Mouse (Mus musculus) neural tube, embryonic 12.5 days (tissue): ENCODE results near the gene Camk1d. TPM values are rescaled to one million over a fixed set of nuclear protein-coding genes. Genes with fewer than 3 reads are reported as not detected.

Experiments used
- ATAC-seq: fragments of 200-750 bp; cut with Nextera tagmentation; 2 replicates; pipeline ENCODE4 v1.8.0; 2017; ENCODE audit warnings: low read depth, mild to moderate bottlenecking, moderate TSS enrichment, moderate library complexity; ENCODE audit not compliant: low FRiP score
- H3K27ac ChIP-seq: fragments of 300-500 bp; sonication (generic); 2 replicates; pipeline ENCODE4 v1.5.1; 2016
- H3K27me3 ChIP-seq: fragments of 300-500 bp; sonication (generic); replicated peaks from 2 replicates; pipeline ENCODE4 v1.6.1; 2016; ENCODE audit warnings: mild to moderate bottlenecking
- H3K36me3 ChIP-seq: fragments of 300-500 bp; sonication (generic); 2 replicates; pipeline ENCODE4 v1.6.1; 2016; ENCODE audit warnings: mild to moderate bottlenecking
- H3K4me1 ChIP-seq: fragments of 300-500 bp; sonication (generic); 2 replicates; pipeline ENCODE4 v1.6.1; 2016
- H3K4me2 ChIP-seq: fragments of 300-500 bp; sonication (generic); replicated peaks from 2 replicates; pipeline ENCODE4 v1.6.1; 2016; ENCODE audit warnings: mild to moderate bottlenecking
- H3K4me3 ChIP-seq: fragments of 300-500 bp; sonication (generic); 2 replicates; pipeline ENCODE4 v1.5.1; 2016
- H3K9ac ChIP-seq: fragments of 300-500 bp; sonication (generic); 2 replicates; pipeline ENCODE4 v1.6.1; 2016; ENCODE audit warnings: mild to moderate bottlenecking
- H3K9me3 ChIP-seq: fragments of 300-500 bp; sonication (generic); 2 replicates; pipeline ENCODE4 v1.6.1; 2016; ENCODE audit warnings: mild to moderate bottlenecking
- WGBS: fragments of 180-500 bp; shearing (Covaris S2); methylation state at CpG from one replicate; pipeline ENCODE4 v1.1.7; 2016; 5-methylcytosine and 5-hydroxymethylcytosine counted together
- polyA plus RNA-seq: library from polyadenylated mRNA; unstranded; fragments of >200 nt; fragmentation: Nextera tagmentation; extraction: Ambion mirVana; gene quantifications from 2 replicates; pipeline ENCODE4 v1.2.1, GENCODE M21; 2016

Gene Camk1d
- polyA plus RNA-seq, 1 experiment from 2014 or later: 2.4 TPM

DNA sequence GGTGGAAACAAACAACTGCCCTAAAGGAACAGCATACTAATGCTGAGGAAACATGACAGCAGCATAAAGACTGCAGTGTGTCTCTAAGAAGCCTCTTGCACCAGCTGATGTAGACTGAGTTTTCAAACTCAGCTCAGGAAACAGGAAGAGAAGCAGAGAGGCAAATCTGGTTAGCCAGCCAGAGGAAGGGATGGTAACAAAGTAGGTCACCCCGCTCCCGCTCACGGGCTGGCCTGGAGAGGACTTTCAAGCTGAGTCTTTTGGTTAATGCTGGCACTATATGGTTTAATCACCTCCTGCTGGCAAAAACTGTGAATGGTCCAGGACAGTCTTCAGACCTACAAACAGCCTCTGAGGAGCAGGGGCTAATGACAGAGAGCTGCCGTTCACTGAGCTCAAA is 7.7 kb downstream of the Camk1d start:
- no peak for ATAC-seq

DNA sequence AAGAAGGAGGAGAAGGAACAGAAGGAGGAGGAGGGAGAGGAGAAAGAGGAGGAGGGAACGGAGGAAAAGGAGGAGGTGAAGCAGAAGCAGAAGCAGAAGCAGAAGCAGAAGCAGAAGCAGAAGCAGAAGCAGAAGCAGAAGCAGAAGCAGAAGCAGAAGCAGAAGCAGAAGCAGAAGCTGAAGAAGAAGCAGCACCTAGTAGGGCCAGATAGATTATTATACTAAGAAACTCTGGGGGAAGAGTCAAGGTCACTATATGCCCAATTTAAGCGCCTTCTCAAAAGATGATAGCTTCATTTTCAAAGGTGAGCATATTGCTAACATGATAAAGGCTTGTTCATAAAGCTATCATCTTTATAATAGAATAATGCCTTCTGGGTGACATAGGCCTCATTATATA is 11.9 kb downstream of the Camk1d start:
- Histone ChIP-seq H3K27ac (no peak overlapping the region), H3K4me2 (no peak overlapping the region), H3K9ac (no peak overlapping the region), H3K27me3 (no peaks in the 10 kb centered on the region), H3K4me1 (no peaks in the 10 kb centered on the region), H3K4me3 (no peak overlapping the region), H3K36me3 (no peaks in the 10 kb centered on the region), H3K9me3 (no peaks in the 10 kb centered on the region)
- 91% methylated on average over 2 of the region's 2 CpGs for WGBS
- no peak for ATAC-seq

More for the DNA sequence above, 7.7 kb downstream of the Camk1d start:
- Histone ChIP-seq H3K27me3 (0 out of 2 replicates have a peak, but pooled peaks cover 7% of the 10 kb centered on the region), H3K4me3 (no peak overlapping the region), H3K27ac (no peak overlapping the region), H3K4me2 (no peak overlapping the region), H3K9me3 (no peaks in the 10 kb centered on the region), H3K36me3 (no peaks in the 10 kb centered on the region), H3K4me1 (no peaks in the 10 kb centered on the region), H3K9ac (no peak overlapping the region)
- 67% methylated on average over 4 of the region's 4 CpGs for WGBS

DNA sequence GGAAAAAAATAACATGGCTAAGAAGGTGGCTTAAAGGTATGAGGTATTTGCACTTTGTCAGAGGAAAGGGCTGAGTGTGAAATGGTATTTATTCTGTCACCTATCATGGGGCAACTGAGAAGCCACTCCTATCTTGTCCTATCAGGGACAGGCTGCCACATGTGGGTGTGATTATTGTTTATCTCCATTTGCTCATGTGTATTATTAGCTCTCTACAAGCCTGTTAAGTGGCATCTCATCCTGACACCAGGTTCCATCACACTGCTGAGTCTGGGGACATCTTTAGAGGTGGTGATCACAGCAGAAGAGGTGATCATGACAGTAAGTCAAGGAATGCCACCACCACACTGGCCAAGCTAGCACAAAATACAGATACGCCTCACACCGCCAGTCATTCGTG is 13.4 kb downstream of the Camk1d start:
- Histone ChIP-seq H3K9me3 (no peaks in the 10 kb centered on the region), H3K4me2 (no peak overlapping the region), H3K36me3 (no peaks in the 10 kb centered on the region), H3K4me1 (no peaks in the 10 kb centered on the region), H3K27ac (no peak overlapping the region), H3K27me3 (no peaks in the 10 kb centered on the region), H3K9ac (no peak overlapping the region), H3K4me3 (no peak overlapping the region)
- 98% methylated on average over 3 of the region's 3 CpGs for WGBS
- ATAC-seq: no peak

DNA sequence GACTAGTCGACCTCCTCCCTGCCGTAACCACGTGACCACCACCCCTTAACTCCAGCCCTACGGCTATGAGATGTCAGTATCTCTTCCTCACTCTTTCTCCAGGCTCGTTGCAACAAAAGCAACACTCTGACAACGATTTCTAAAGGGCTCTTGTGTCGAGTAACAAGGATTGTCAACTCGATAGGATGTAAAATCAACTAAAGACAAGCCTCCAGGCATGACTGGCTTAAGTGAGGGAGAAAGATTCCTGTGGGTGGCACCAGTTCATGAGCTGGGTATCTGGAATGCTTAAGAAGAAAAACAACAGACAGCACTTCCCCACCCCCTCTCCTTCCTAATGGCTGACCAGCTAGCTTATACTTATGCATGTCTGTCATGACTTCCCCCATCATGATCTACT is 15.9 kb downstream of the Camk1d start:
- Histone ChIP-seq H3K4me2 (no peak overlapping the region), H3K4me3 (no peak overlapping the region), H3K36me3 (no peaks in the 10 kb centered on the region), H3K27me3 (no peaks in the 10 kb centered on the region), H3K4me1 (no peaks in the 10 kb centered on the region), H3K9me3 (no peaks in the 10 kb centered on the region), H3K27ac (no peak overlapping the region), H3K9ac (no peak overlapping the region)
- WGBS: 71% methylated on average over 8 of the region's 8 CpGs
- ATAC-seq: no peak

DNA sequence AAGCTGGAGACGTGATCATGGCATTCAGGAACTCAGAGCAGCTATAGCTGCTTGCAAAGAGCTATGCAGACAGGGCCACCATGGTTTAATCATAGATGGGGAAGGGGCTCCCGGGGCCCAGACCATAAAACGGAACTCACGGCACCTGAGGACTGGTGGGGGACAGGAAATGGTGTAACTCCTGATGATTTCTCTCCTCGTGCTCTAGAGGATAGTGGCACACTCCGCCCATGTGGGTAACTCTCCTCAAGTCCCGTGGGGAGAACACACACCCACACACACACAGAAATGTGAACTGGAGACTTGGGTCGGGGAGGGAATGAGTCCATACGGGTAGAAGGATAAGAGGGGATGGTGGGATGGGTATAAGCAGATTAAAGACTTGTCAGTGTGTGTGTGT is 20.2 kb downstream of the Camk1d start:
- no peaks in the 10 kb centered on the region for H3K27me3 ChIP-seq
- no peak overlapping the region for H3K4me2 ChIP-seq
- no peaks in the 10 kb centered on the region for H3K36me3 ChIP-seq
- H3K27ac ChIP-seq: no peak overlapping the region
- H3K4me1 ChIP-seq: no peaks in the 10 kb centered on the region
- H3K9me3 ChIP-seq: no peaks in the 10 kb centered on the region
- H3K9ac ChIP-seq: no peak overlapping the region
- H3K4me3 ChIP-seq: no peak overlapping the region
- WGBS: 78% methylated on average over 9 of the region's 9 CpGs
- ATAC-seq: no peak

DNA sequence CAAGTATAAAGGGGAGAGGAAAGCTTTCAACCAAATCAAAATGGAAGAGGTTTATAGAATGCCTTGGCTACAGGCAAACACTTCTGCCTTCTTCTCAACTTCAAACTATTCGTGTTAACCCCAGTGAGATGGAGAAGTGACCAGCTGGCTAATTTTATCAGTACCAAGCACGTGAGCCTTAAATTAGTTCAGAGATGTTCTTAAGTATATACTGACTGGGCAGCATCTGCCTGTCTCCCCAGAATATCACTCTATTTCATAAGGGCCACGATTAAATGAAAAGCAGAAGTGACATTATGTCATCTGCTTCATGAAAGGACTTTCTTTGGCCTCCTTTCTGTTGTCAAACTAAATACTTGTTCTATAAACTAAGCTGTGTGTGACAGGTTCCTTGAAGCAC is 22.6 kb downstream of the Camk1d start:
- Histone ChIP-seq H3K27ac (no peak overlapping the region), H3K9ac (no peak overlapping the region), H3K9me3 (no peaks in the 10 kb centered on the region), H3K4me1 (no peaks in the 10 kb centered on the region), H3K36me3 (no peaks in the 10 kb centered on the region), H3K27me3 (no peaks in the 10 kb centered on the region), H3K4me2 (no peak overlapping the region), H3K4me3 (no peak overlapping the region)
- whole genome bisulfite sequencing: 81% methylated on average over 3 of the region's 3 CpGs
- no peak for ATAC-seq

DNA sequence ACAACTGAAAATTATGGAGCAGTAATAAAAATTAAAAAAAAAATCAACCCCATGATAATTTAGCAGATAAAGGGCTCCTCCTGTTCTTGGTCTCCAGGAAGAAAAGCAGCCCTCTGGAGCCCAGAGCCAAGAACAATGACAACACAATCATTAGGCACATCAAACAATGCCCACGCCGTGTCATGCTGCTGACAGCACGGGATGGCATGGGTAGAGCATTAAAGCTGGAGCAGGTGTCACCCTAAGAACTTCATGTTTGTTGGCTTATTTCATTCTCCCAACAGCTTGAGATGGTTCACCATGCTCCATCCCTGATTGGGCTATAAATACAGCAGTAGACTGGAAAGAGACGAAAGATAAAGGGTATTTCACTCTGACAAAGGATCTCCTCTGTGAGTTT is 30.9 kb downstream of the Camk1d start:
- no peak overlapping the region for H3K27ac ChIP-seq
- no peaks in the 10 kb centered on the region for H3K9me3 ChIP-seq
- WGBS: 90% methylated on average over 4 of the region's 4 CpGs
- H3K4me3 ChIP-seq: no peak overlapping the region
- 0 out of 2 replicates have a peak, but pooled peaks cover 3% of the 10 kb centered on the region for H3K4me1 ChIP-seq
- no peak overlapping the region for H3K9ac ChIP-seq
- H3K27me3 ChIP-seq: no peaks in the 10 kb centered on the region
- ATAC-seq: no peak
- H3K36me3 ChIP-seq: no peaks in the 10 kb centered on the region
- H3K4me2 ChIP-seq: no peak overlapping the region

DNA sequence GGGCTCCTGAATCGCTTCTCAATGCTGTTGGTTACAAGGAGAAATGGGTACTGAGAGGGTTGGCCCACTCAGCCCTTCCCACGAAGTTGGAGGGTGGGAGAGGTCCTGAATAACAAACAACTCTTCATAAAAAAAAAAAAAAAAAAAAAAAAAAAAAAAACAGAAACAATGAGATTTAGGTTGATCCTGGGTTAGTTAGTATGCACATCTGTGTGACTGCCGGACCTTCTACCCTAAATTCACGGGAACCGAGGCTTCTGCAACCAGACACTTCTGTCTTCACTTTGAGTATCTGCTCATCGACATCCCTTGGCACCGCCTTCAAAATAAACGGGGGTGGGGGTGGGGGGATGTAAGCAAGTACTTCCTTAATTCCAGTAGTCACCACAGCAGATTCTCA is 32.4 kb downstream of the Camk1d start:
- Histone ChIP-seq H3K9ac (no peak overlapping the region), H3K27ac (no peak overlapping the region), H3K4me1 (0 out of 2 replicates have a peak, but pooled peaks cover 3% of the 10 kb centered on the region), H3K27me3 (no peaks in the 10 kb centered on the region), H3K36me3 (no peaks in the 10 kb centered on the region), H3K4me3 (no peak overlapping the region), H3K9me3 (no peaks in the 10 kb centered on the region), H3K4me2 (no peak overlapping the region)
- no peak for ATAC-seq
- WGBS: 91% methylated on average over 8 of the region's 8 CpGs

DNA sequence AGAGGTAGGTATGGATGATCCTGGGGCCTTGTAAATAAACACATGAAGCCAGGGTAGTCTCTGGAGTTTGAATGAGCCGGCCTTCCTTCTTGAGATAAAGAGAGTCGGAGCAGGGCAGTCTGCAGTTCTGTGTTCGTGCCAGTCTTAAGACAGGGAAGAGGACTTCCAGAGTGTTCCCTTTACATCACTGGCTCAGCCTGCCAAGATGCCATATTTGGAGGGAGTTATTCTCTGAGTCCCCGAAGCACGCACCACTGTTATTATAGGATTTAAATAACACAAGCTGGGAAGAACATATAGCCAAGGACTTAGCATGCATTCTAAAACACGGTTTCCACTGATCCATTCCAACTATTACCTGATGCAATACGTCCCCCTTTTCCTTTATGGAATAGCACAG is 33.0 kb downstream of the Camk1d start:
- H3K36me3 ChIP-seq: no peaks in the 10 kb centered on the region
- WGBS: 93% methylated on average over 7 of the region's 7 CpGs

DNA sequence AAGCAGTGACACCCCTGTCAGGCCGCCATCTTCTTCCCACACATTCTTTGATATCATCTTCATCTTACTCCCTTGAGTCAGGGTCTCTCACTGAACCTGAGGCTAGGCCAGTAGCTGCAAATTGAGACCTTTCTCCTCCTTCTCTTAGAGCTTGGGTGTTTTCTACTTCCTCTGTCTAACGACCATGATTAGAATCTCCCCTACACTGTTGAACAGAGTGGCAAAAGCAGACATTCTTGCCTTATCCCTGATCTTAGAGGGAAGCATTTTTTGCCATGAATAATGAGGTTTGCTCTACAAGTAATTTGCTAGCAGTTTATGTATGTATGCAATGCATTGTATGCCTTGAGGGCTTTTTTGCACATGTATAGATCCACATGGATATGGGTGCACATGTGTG is 35.3 kb downstream of the Camk1d start:
- no peak overlapping the region for H3K9ac ChIP-seq
- no peak for ATAC-seq
- 84% methylated on average over 2 of the region's 2 CpGs for WGBS
- peaks cover 11% of the 10 kb centered on the region; the same call in 1 of the 2 replicates for H3K4me1 ChIP-seq
- H3K36me3 ChIP-seq: no peaks in the 10 kb centered on the region
- H3K9me3 ChIP-seq: no peaks in the 10 kb centered on the region
- H3K27ac ChIP-seq: no peak overlapping the region
- H3K27me3 ChIP-seq: no peaks in the 10 kb centered on the region
- H3K4me2 ChIP-seq: no peak overlapping the region
- no peak overlapping the region for H3K4me3 ChIP-seq

More for the DNA sequence above, 33.0 kb downstream of the Camk1d start:
- Histone ChIP-seq H3K27me3 (no peaks in the 10 kb centered on the region), H3K4me3 (no peak overlapping the region), H3K9me3 (no peaks in the 10 kb centered on the region), H3K4me2 (no peak overlapping the region), H3K4me1 (0 out of 2 replicates have a peak, but pooled peaks cover 3% of the 10 kb centered on the region), H3K27ac (no peak overlapping the region), H3K9ac (no peak overlapping the region)
- ATAC-seq: no peak

DNA sequence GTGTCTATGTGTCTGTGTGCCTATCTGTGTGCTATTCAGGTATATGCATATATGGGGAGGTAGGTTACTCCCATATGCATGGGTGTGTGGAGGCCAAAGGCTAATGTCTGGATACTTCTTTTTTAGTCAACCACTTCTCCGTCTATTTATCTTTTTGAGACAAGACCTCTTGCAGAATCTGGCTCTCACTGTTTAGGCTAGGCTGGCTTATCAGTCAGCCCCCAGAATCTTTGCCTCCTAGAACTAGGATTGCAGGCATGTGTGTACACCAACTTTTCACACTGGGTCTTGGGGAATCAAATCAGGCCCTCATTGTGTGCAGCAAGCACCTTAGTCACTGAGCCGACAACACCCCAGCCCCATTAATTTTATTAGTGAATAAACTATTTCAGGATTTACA is 36.8 kb downstream of the Camk1d start:
- Histone ChIP-seq H3K9me3 (no peaks in the 10 kb centered on the region), H3K36me3 (no peaks in the 10 kb centered on the region), H3K27ac (no peak overlapping the region), H3K4me3 (no peak overlapping the region), H3K27me3 (no peaks in the 10 kb centered on the region), H3K9ac (no peak overlapping the region), H3K4me1 (peaks cover 11% of the 10 kb centered on the region; the same call in 1 of the 2 replicates), H3K4me2 (no peak overlapping the region)
- ATAC-seq: no peak
- 81% methylated on average over 2 of the region's 2 CpGs for WGBS

DNA sequence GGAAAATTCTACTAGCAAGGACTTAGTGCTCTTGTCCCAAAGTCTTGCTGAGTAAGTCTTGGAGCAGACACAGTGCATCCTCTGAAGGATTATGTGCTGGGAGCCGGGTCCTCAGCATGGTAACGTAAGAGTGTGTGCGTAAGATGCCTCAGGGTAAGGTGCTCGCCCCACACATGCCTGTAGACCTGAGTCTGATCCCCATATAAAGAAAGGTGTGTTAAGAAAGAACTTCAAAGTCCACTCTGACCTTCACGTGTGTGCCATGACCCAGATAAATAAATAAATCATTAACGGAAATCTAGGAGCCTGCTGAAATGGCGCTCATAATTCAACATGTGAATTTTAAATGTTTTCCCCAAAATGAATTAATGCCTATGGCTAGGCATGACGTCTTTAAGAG is 37.5 kb downstream of the Camk1d start:
- H3K4me1 ChIP-seq: peaks cover 11% of the 10 kb centered on the region; the same call in 1 of the 2 replicates
- ATAC-seq: no peak
- 80% methylated on average over 8 of the region's 8 CpGs for WGBS
- no peak overlapping the region for H3K27ac ChIP-seq
- no peak overlapping the region for H3K9ac ChIP-seq
- H3K9me3 ChIP-seq: no peaks in the 10 kb centered on the region
- no peaks in the 10 kb centered on the region for H3K36me3 ChIP-seq
- H3K4me3 ChIP-seq: no peak overlapping the region
- no peaks in the 10 kb centered on the region for H3K27me3 ChIP-seq
- H3K4me2 ChIP-seq: no peak overlapping the region

DNA sequence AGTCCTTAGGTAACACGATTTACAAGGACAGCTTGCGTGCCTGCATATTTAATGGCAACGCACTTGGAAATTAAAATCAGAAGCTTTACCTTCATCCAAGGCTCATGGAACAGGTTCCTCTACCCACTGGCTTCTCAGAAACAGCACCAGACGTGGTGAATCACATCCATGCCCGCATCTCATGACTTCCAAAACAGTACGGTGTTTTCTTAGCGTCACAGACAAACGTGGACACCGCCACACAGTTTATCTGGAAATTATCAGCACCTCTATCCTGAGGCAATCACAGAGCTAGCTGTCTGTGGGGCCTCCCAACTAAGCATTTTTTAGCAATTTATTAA is 38.2 kb downstream of the Camk1d start:
- no peaks in the 10 kb centered on the region for H3K36me3 ChIP-seq
- H3K4me3 ChIP-seq: no peak overlapping the region
- H3K9me3 ChIP-seq: no peaks in the 10 kb centered on the region
- no peak overlapping the region for H3K27ac ChIP-seq
- no peak overlapping the region for H3K4me2 ChIP-seq
- no peaks in the 10 kb centered on the region for H3K27me3 ChIP-seq
- ATAC-seq: no peak
- WGBS: 69% methylated on average over 9 of the region's 9 CpGs
- H3K9ac ChIP-seq: no peak overlapping the region
- H3K4me1 ChIP-seq: peaks cover 11% of the 10 kb centered on the region; the same call in 1 of the 2 replicates
